In the genomic region with DNA sequence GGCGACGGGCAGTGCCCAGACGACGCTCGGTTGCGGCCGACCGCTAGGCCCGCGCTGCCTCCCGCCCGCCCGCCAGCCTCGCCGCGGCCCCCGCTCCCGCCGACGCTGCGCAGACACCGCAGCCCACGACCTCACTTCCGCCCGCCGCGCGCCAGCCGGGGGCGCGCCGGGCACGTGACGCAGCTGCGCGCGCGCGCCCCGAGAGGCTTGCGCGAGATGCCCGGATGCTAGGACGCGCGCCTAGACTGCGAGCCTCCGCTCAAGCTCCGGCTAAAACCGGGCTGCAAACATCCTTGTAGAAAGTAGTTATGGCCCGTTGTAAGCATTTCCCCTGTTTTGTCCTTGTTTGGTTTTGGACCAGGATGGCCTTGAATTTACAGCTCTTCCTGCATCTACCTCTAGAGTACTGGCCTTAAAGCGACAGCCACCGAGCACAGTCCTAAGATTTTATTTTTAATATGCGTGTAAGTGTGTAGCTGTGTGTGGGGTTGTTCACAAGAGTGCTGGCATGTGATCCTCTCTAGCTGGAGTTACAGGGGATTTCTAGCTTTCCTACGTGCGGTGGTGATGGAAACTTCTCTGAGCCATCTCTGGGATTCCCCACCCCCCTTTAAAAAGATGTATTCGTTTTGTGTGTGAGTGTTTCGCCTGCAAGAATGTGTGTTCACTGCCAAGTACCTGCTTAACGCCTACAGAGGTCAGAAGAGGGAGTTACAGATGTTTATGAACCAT, we compare ENCODE assay signal across 8 mouse cellular contexts. TPM values are rescaled to one million over a fixed set of nuclear protein-coding genes. Genes with fewer than 3 reads are reported as not detected.
A peak's percentile ranks its signal among the peaks of the same experiment; 100 is the strongest.
DNase-seq lines count a peak whose midpoint lies in the region; ATAC-seq and TF ChIP-seq lines count a peak whose summit lies in the region.

A gene (minus strand): TSS at position 179 of the 732 bp plus-strand sequence.

- peak; percentile 80 for ATAC-seq in CD4-positive, CD25-positive, alpha-beta regulatory T cell, adult 4 months
- peak; percentile 92 for ATAC-seq in heart, embryonic 15.5 days (replicated peaks; ENCODE audit: insufficient number of reproducible peaks, insufficient read depth, low FRiP score, low read depth)
- ATAC-seq in liver, embryonic 14.5 days (ENCODE audit: insufficient read depth), result peak; percentile 94
- peak; percentile 88 for ATAC-seq in neural tube, embryonic 11.5 days (ENCODE audit: insufficient read depth, low FRiP score, low TSS enrichment)
- peak; percentile 93 for ATAC-seq in stomach, postnatal 0 days (ENCODE audit: low FRiP score, low TSS enrichment)

- peak within 1 kb of the TSS; percentile 81 for H3K4me2 ChIP-seq in heart, embryonic 15.5 days
- peak within 1 kb of the TSS; percentile 88 for H3K4me2 ChIP-seq in liver, embryonic 14.5 days (ENCODE audit: low read depth)
- H3K4me2 ChIP-seq in neural tube, embryonic 11.5 days (ENCODE audit: low read depth), result peak within 1 kb of the TSS; percentile 96
- H3K4me2 ChIP-seq in stomach, postnatal 0 days (replicated peaks; ENCODE audit: low read depth), result peak within 1 kb of the TSS; percentile 61

- TF ChIP-seq EP300 in liver, embryonic 14.5 days (IDR thresholded peaks at IDR 0.05; ENCODE audit: low read depth), result 0 out of 2 replicates have a peak, but pooled peaks have one; percentile 9
- TF ChIP-seq EP300 in stomach, postnatal 0 days (optimal IDR thresholded peaks at IDR 0.05), result no peak

- WGBS in forebrain, embryonic 10.5 days, result 5% methylated on average over 44 of the region's 59 CpGs
- under 1% methylated on average over 44 of the region's 59 CpGs for WGBS in heart, embryonic 15.5 days
- 1% methylated on average over 55 of the region's 59 CpGs for WGBS in liver, embryonic 14.5 days (ENCODE audit: insufficient replicate concordance)
- WGBS in neural tube, embryonic 11.5 days, result 2% methylated on average over 39 of the region's 59 CpGs
- WGBS in stomach, postnatal 0 days, result under 1% methylated on average over 58 of the region's 59 CpGs

- TF ChIP-seq CTCF in liver, embryonic 14.5 days (IDR thresholded peaks at IDR 0.05; ENCODE audit: low read depth), result no peak; the same call in 1 of the 2 replicates
- TF ChIP-seq CTCF in stomach, postnatal 0 days (IDR thresholded peaks at IDR 0.05; ENCODE audit: low read depth), result no peak

- H3K4me1 ChIP-seq in forebrain, embryonic 10.5 days, result peaks cover 37% of the 10 kb centered on the region
- peaks cover 38% of the 10 kb centered on the region for H3K4me1 ChIP-seq in heart, embryonic 15.5 days (replicated peaks)
- H3K4me1 ChIP-seq in liver, embryonic 14.5 days (replicated peaks; ENCODE audit: control insufficient read depth in 2 of 2, insufficient read depth in 2 of 2, low read length in 1 of 2), result peaks cover 9 to 27% of the 10 kb centered on the region in 2 experiments
- peaks cover 19% of the 10 kb centered on the region; the same call in 1 of the 2 replicates for H3K4me1 ChIP-seq in neural tube, embryonic 11.5 days (ENCODE audit: control insufficient read depth, insufficient read depth, low read length)
- H3K4me1 ChIP-seq in stomach, postnatal 0 days (replicated peaks; ENCODE audit: control insufficient read depth, insufficient read depth), result peaks cover 5% of the 10 kb centered on the region; the same call in 1 of the 2 replicates

- H3K27me3 ChIP-seq in forebrain, embryonic 10.5 days (ENCODE audit: poor library complexity, severe bottlenecking), result no peaks in the 10 kb centered on the region
- H3K27me3 ChIP-seq in heart, embryonic 15.5 days, result no peaks in the 10 kb centered on the region
- H3K27me3 ChIP-seq in liver, embryonic 14.5 days (ENCODE audit: control insufficient read depth, insufficient read depth, low read length), result no peaks in the 10 kb centered on the region
- no peaks in the 10 kb centered on the region for H3K27me3 ChIP-seq in neural tube, embryonic 11.5 days (ENCODE audit: control insufficient read depth, insufficient read depth, low read length)
- H3K27me3 ChIP-seq in stomach, postnatal 0 days (ENCODE audit: control insufficient read depth, insufficient read depth, low read length), result no peaks in the 10 kb centered on the region

- DNase-seq in c-Kit-negative CD71-positive TER-119-positive erythroid progenitor cells, embryonic 14.5 days (ENCODE audit: low read depth, low spot score), result peak; percentile 76
- peak; percentile 84 for DNase-seq in forebrain, embryonic 10.5 days (ENCODE audit: extremely low spot score, low spot score)
- DNase-seq in kidney, postnatal 25 days, result peak; percentile 89 to 93
- DNase-seq in liver, embryonic 14.5 days (ENCODE audit: low read depth in 3 of 3, low spot score in 3 of 3), result peak; percentile 70 to 77 (median 75)
- DNase-seq in neural tube, embryonic 11.5 days (ENCODE audit: low spot score), result peak; percentile 94
- peak; percentile 90 for DNase-seq in stomach, postnatal 0 days (ENCODE audit: low spot score)

- peaks cover 14% of the 10 kb centered on the region for H3K36me3 ChIP-seq in forebrain, embryonic 10.5 days (replicated peaks)
- H3K36me3 ChIP-seq in heart, embryonic 15.5 days, result no peaks in the 10 kb centered on the region
- no peaks in the 10 kb centered on the region for H3K36me3 ChIP-seq in liver, embryonic 14.5 days (replicated peaks; ENCODE audit: control insufficient read depth, insufficient read depth, low read depth)
- H3K36me3 ChIP-seq in neural tube, embryonic 11.5 days (ENCODE audit: control insufficient read depth, insufficient read depth, low read length), result no peaks in the 10 kb centered on the region
- no peaks in the 10 kb centered on the region for H3K36me3 ChIP-seq in stomach, postnatal 0 days (ENCODE audit: control insufficient read depth, insufficient read depth, low read length)

- peak within 1 kb of the TSS; percentile 93 for H3K9ac ChIP-seq in heart, embryonic 15.5 days
- H3K9ac ChIP-seq in liver, embryonic 14.5 days (replicated peaks), result peak within 1 kb of the TSS; percentile 86
- peak within 1 kb of the TSS; percentile 82 for H3K9ac ChIP-seq in neural tube, embryonic 11.5 days (ENCODE audit: low read length)
- peak within 1 kb of the TSS; percentile 95 for H3K9ac ChIP-seq in stomach, postnatal 0 days (ENCODE audit: low read length)

- H3K4me3 ChIP-seq in forebrain, embryonic 10.5 days, result peak within 1 kb of the TSS; percentile 75
- peak within 1 kb of the TSS; percentile 76 for H3K4me3 ChIP-seq in heart, embryonic 15.5 days
- peak within 1 kb of the TSS; percentile 90 to 95 for H3K4me3 ChIP-seq in liver, embryonic 14.5 days (ENCODE audit: insufficient read depth in 1 of 2, low read depth in 2 of 2, low read length in 2 of 2)
- peak within 1 kb of the TSS; percentile 73 for H3K4me3 ChIP-seq in neural tube, embryonic 11.5 days (ENCODE audit: low read depth, low read length)
- H3K4me3 ChIP-seq in stomach, postnatal 0 days (ENCODE audit: low read depth, low read length), result peak within 1 kb of the TSS; percentile 77

- H3K27ac ChIP-seq in forebrain, embryonic 10.5 days, result peak within 1 kb of the TSS; percentile 97
- H3K27ac ChIP-seq in heart, embryonic 15.5 days, result peak within 1 kb of the TSS; percentile 98
- H3K27ac ChIP-seq in liver, embryonic 14.5 days, result peak within 1 kb of the TSS; percentile 57
- H3K27ac ChIP-seq in neural tube, embryonic 11.5 days (ENCODE audit: low read depth, low read length), result peak within 1 kb of the TSS; percentile 88
- H3K27ac ChIP-seq in stomach, postnatal 0 days (replicated peaks), result peak within 1 kb of the TSS; percentile 99

- no peaks in the 10 kb centered on the region for H3K9me3 ChIP-seq in forebrain, embryonic 10.5 days
- H3K9me3 ChIP-seq in heart, embryonic 15.5 days (replicated peaks), result no peaks in the 10 kb centered on the region
- H3K9me3 ChIP-seq in liver, embryonic 14.5 days (ENCODE audit: control insufficient read depth, low read length), result no peaks in the 10 kb centered on the region
- no peaks in the 10 kb centered on the region for H3K9me3 ChIP-seq in neural tube, embryonic 11.5 days (ENCODE audit: control insufficient read depth, low read length)
- no peaks in the 10 kb centered on the region for H3K9me3 ChIP-seq in stomach, postnatal 0 days (ENCODE audit: control insufficient read depth, low read length)

RNA-seq across cellular contexts. Expression of the gene that starts here (rescaled TPM):
- polyA plus RNA-seq in CD4-positive, CD25-positive, alpha-beta regulatory T cell, adult 4 months (2017; shearing (Covaris generic)), result 10 to 100 TPM; 22.8 to 23.8 TPM
- polyA plus RNA-seq in forebrain, embryonic 10.5 days (2016; fragmentation: Nextera tagmentation; extraction: Ambion mirVana), result 112 and 118 TPM in 2 replicates
- polyA plus RNA-seq in heart, embryonic 15.5 days (2015; fragmentation: Nextera tagmentation; extraction: Ambion mirVana), result 32.9 and 50.4 TPM in 2 replicates
- 19.8 and 22.9 TPM in 2 replicates for polyA plus RNA-seq in liver, embryonic 14.5 days (2012; rRNA removed)
- polyA plus RNA-seq in liver, embryonic 14.5 days (2014; fragmentation: Nextera tagmentation; extraction: Ambion mirVana), result 11.0 and 13.0 TPM in 2 replicates
- 134 and 148 TPM in 2 replicates for polyA plus RNA-seq in neural tube, embryonic 11.5 days (2014; fragmentation: Nextera tagmentation; extraction: Ambion mirVana)
- polyA plus RNA-seq in stomach, postnatal 0 days (2015; fragmentation: Nextera tagmentation; extraction: Ambion mirVana), result 21.4 and 24.7 TPM in 2 replicates

Comparison
In these comparisons a context has a peak if more than half of its experiments do, and no peak if none do; other contexts are left out.
1. Peak in every context shown above with its lines: DNase-seq, ATAC-seq, H3K4me3 ChIP-seq and H3K27ac ChIP-seq.